Mouse (Mus musculus): Measurements from ENCODE around the gene Ggact. TPM values are rescaled to one million over a fixed set of nuclear protein-coding genes. Genes with fewer than 3 reads are reported as not detected.
A peak's percentile ranks its signal among the peaks of the same experiment; 100 is the strongest.

Ggact gene
- polyA plus RNA-seq, 1 experiment from 2014 or later, result 10.6 TPM

DNA sequence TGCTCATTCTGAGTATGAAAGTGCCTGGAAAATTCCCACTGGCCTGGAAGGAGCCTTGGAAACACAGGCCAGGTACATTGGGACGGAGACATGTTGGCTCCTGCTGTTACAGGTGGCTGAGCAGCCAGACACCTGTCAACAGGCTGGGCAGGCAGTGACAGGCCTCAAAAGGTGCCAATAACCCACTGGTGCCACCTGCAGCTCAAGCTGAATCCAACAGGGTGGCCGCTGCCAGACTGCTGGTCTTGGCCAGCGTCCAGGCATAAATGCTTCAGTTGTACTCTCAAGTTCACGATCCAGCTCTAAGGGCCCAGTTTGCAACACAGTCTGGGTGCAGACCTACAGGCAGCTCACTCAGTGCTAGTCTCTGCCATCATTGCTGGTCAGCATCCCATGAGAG is 10.7 kb downstream of the Ggact start:
- WGBS, result 66% methylated on average over 4 of the region's 4 CpGs
- peak; percentile 27; the same call in 1 of the 2 replicates for ATAC-seq (ENCODE audit: low FRiP score)

DNA sequence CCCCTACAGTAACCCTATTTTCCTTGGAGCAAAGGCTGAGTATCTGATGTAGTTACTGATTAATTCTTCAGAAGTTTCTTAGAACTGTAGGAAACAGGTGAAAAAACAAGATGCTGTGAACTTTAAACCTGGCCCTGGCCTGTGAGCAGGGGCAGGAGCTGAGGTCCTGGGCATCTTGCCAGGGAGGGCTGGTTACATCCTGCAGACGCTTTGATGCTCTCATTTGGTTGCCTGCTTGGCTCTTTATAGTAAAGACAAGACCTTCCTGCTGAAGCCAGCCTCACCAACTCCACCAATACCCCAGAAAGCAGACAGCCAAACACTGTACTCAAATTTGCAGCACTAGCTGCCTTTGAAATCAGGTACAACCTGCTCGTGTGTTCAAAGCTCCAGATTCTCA is 11.4 kb downstream of the Ggact start:
- no peak for ATAC-seq (ENCODE audit: low FRiP score)
- Histone ChIP-seq H3K4me1 (replicated peaks; ENCODE audit: control insufficient read depth, insufficient read depth, low read length) (0 out of 2 replicates have a peak, but pooled peaks cover 3% of the 10 kb centered on the region), H3K9ac (no peak overlapping the region), H3K4me3 (replicated peaks; ENCODE audit: low read length) (no peak overlapping the region), H3K27ac (peak overlapping the region; percentile 26; the same call in 1 of the 2 replicates), H3K4me2 (replicated peaks) (no peak overlapping the region), H3K27me3 (ENCODE audit: control insufficient read depth, insufficient read depth, low read length) (no peaks in the 10 kb centered on the region), H3K9me3 (ENCODE audit: control insufficient read depth, low read length) (peaks cover 5% of the 10 kb centered on the region), H3K36me3 (replicated peaks; ENCODE audit: control insufficient read depth, insufficient read depth) (no peaks in the 10 kb centered on the region)
- 68% methylated on average over 2 of the region's 2 CpGs for WGBS
- no peak for DNase-seq (ENCODE audit: low spot score)

More for the DNA sequence above, 10.7 kb downstream of the Ggact start:
- DNase-seq (ENCODE audit: low spot score), result no peak
- Histone ChIP-seq H3K9ac (no peak overlapping the region), H3K4me1 (replicated peaks; ENCODE audit: control insufficient read depth, insufficient read depth, low read length) (0 out of 2 replicates have a peak, but pooled peaks cover 3% of the 10 kb centered on the region), H3K27ac (peak overlapping the region; percentile 26; the same call in 1 of the 2 replicates), H3K36me3 (replicated peaks; ENCODE audit: control insufficient read depth, insufficient read depth) (no peaks in the 10 kb centered on the region), H3K27me3 (ENCODE audit: control insufficient read depth, insufficient read depth, low read length) (no peaks in the 10 kb centered on the region), H3K4me2 (replicated peaks) (no peak overlapping the region), H3K9me3 (ENCODE audit: control insufficient read depth, low read length) (peaks cover 11% of the 10 kb centered on the region), H3K4me3 (replicated peaks; ENCODE audit: low read length) (no peak overlapping the region)

DNA sequence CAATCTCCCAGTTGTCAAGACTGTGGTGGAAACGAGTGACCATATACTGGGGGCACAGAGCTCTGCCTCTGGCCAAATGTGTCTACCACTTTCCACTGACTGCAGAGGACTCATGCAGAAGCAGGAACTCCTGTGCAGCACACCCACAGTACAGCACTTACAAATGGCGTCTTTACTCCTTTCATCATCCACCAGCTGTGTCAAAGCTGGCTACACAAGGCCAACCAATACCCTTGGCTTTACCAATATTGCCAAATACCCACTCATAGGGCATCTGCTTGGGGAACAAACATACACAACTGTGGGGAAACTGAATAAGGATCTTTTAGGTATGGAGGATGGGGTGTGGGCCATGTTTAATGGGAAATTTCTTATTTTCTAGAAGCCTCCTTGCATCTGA is 11.8 kb downstream of the Ggact start:
- Histone ChIP-seq H3K4me1 (replicated peaks; ENCODE audit: control insufficient read depth, insufficient read depth, low read length) (0 out of 2 replicates have a peak, but pooled peaks cover 3% of the 10 kb centered on the region), H3K27me3 (ENCODE audit: control insufficient read depth, insufficient read depth, low read length) (no peaks in the 10 kb centered on the region), H3K27ac (0 out of 2 replicates have a peak overlapping the region, but pooled peaks have one; percentile 14), H3K9me3 (ENCODE audit: control insufficient read depth, low read length) (peaks cover under 1% of the 10 kb centered on the region; the same call in 1 of the 2 replicates), H3K4me2 (replicated peaks) (no peak overlapping the region), H3K9ac (no peak overlapping the region), H3K4me3 (replicated peaks; ENCODE audit: low read length) (no peak overlapping the region), H3K36me3 (replicated peaks; ENCODE audit: control insufficient read depth, insufficient read depth) (no peaks in the 10 kb centered on the region)
- WGBS, result 91% methylated on average over 2 of the region's 2 CpGs
- no peak for DNase-seq (ENCODE audit: low spot score)
- no peak for ATAC-seq (ENCODE audit: low FRiP score)

DNA sequence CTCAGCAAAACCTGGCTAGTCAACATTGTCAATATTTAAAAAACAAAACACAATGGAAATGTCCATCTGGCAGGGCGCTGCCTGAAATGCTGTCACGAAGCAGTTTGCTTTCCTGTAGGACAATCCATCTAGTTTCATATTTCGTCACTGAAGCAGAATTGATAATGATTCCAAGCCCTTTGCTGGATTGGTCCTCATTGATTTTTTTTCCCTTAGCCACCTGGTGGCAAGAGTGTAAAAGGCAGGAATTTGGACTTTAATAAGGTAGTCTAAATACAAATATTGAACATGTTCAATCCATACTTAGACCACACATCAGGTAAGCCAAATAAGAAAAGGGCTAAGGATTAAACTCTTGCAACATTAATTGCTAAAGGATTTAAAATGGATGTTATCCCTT is 12.4 kb downstream of the Ggact start:
- H3K27ac ChIP-seq, result no peak overlapping the region
- no peaks in the 10 kb centered on the region for H3K9me3 ChIP-seq (ENCODE audit: control insufficient read depth, low read length)
- 72% methylated on average over 3 of the region's 3 CpGs for WGBS
- ATAC-seq (ENCODE audit: low FRiP score), result no peak
- no peaks in the 10 kb centered on the region for H3K27me3 ChIP-seq (ENCODE audit: control insufficient read depth, insufficient read depth, low read length)
- no peak overlapping the region for H3K9ac ChIP-seq
- DNase-seq (ENCODE audit: low spot score), result no peak
- H3K4me1 ChIP-seq (replicated peaks; ENCODE audit: control insufficient read depth, insufficient read depth, low read length), result 0 out of 2 replicates have a peak, but pooled peaks cover 3% of the 10 kb centered on the region
- H3K4me3 ChIP-seq (replicated peaks; ENCODE audit: low read length), result no peak overlapping the region
- H3K4me2 ChIP-seq (replicated peaks), result no peak overlapping the region
- no peaks in the 10 kb centered on the region for H3K36me3 ChIP-seq (replicated peaks; ENCODE audit: control insufficient read depth, insufficient read depth)

DNA sequence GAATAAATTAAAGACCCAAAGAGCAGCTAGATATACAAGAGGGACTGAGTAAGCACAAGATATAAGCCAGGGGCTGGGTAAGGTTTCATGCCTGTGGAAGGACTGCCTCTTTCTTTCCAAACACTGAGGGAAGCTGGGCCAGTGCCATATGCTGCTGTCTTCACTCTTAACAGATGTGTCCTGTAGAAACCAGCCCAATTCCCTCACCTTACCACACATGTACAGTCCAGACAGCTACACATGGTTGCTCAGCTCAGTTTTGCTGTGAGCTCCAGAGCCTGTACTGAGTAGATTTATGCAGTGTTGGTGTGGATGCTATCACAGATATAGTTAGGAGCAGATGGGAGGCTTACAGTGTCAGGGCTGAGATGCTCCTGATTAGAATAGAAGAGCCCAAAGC is 12.9 kb downstream of the Ggact start:
- Histone ChIP-seq H3K27ac (no peak overlapping the region), H3K9ac (no peak overlapping the region), H3K36me3 (replicated peaks; ENCODE audit: control insufficient read depth, insufficient read depth) (no peaks in the 10 kb centered on the region), H3K27me3 (ENCODE audit: control insufficient read depth, insufficient read depth, low read length) (no peaks in the 10 kb centered on the region), H3K9me3 (ENCODE audit: control insufficient read depth, low read length) (no peaks in the 10 kb centered on the region), H3K4me2 (replicated peaks) (no peak overlapping the region), H3K4me1 (replicated peaks; ENCODE audit: control insufficient read depth, insufficient read depth, low read length) (0 out of 2 replicates have a peak, but pooled peaks cover 3% of the 10 kb centered on the region), H3K4me3 (replicated peaks; ENCODE audit: low read length) (no peak overlapping the region)
- no peak for ATAC-seq (ENCODE audit: low FRiP score)
- DNase-seq (ENCODE audit: low spot score), result no peak

DNA sequence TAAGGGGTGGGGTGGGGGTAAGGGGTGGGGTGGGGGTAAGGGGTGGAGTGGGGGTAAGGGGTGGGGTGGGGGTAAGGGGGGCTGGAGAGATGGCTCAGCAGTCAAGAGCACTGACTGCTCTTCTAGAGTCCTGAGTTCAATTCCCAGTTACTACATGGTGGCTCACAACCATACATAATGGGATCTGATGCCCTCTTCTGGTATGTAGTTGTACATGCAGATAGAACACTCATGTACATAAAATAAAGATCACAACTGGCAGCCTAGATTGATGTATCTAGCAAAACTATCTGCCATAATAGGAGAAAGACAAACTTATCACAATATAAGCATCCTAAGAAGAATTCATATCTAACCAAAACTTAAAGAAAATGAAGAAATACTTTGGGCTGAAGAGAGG is 15.0 kb downstream of the Ggact start:
- no peaks in the 10 kb centered on the region for H3K27me3 ChIP-seq (ENCODE audit: control insufficient read depth, insufficient read depth, low read length)
- no peak for ATAC-seq (ENCODE audit: low FRiP score)
- DNase-seq (ENCODE audit: low spot score), result no peak
- H3K4me3 ChIP-seq (replicated peaks; ENCODE audit: low read length), result no peak overlapping the region
- H3K4me2 ChIP-seq (replicated peaks), result no peak overlapping the region
- H3K27ac ChIP-seq, result no peak overlapping the region
- H3K9ac ChIP-seq, result no peak overlapping the region
- H3K36me3 ChIP-seq (replicated peaks; ENCODE audit: control insufficient read depth, insufficient read depth), result no peaks in the 10 kb centered on the region
- no peaks in the 10 kb centered on the region for H3K9me3 ChIP-seq (ENCODE audit: control insufficient read depth, low read length)
- 0 out of 2 replicates have a peak, but pooled peaks cover 3% of the 10 kb centered on the region for H3K4me1 ChIP-seq (replicated peaks; ENCODE audit: control insufficient read depth, insufficient read depth, low read length)

DNA sequence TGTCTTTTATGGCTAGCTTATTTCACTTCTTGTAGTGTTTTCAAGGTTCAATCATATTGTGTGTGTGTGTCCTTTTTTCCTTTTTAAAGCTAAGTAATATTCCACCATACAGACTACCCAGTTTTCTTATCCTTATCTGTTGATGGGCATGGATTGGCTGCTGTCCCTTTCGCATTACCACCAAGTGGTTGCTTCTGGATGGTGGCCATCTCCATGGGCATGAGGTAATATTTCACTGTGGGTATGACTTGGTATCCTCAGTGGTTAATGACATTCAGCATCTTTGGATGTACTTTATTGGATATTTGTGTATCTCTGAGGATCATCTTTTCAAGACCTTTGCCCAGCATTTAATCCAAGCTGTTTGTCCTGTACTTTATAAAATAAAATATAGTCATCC is 17.5 kb downstream of the Ggact start:
- Histone ChIP-seq H3K4me2 (replicated peaks) (no peak overlapping the region), H3K4me3 (replicated peaks; ENCODE audit: low read length) (no peak overlapping the region), H3K27me3 (ENCODE audit: control insufficient read depth, insufficient read depth, low read length) (no peaks in the 10 kb centered on the region), H3K9ac (no peak overlapping the region), H3K27ac (no peak overlapping the region), H3K4me1 (replicated peaks; ENCODE audit: control insufficient read depth, insufficient read depth, low read length) (no peaks in the 10 kb centered on the region), H3K9me3 (ENCODE audit: control insufficient read depth, low read length) (no peaks in the 10 kb centered on the region), H3K36me3 (replicated peaks; ENCODE audit: control insufficient read depth, insufficient read depth) (no peaks in the 10 kb centered on the region; the same call in 1 of the 2 replicates)
- 97% methylated on average over 1 of the region's 1 CpGs for WGBS
- DNase-seq (ENCODE audit: low spot score), result no peak
- ATAC-seq (ENCODE audit: low FRiP score), result no peak

DNA sequence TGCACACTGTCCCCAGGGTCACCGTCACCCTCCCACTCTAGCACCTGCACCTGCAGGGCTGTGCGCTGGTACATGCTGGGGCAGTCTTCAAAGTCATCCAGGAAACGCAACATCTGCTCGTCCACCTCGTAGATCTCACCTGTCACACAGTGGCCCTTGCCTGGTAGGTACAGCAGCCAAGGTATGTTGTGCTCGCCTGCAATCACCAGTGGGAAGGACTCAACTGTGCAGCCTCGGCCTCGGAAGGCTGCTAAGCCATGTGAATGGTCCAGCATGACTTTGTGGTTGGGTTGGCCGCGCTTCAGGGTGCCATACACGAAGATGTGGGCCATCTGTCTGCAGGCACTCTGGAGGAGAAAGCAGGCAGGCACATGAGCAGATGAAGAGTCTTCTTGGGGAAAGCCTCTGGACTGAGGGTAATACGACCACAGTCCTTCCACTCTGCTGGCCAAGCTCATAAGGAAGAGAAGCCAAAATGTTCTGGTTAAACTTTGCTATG is 22.0 kb downstream of the Ggact start:
- 94% methylated on average over 12 of the region's 12 CpGs for WGBS
- H3K4me2 ChIP-seq (replicated peaks), result no peak overlapping the region
- no peak overlapping the region for H3K4me3 ChIP-seq (replicated peaks; ENCODE audit: low read length)
- DNase-seq (ENCODE audit: low spot score) (no peak), ATAC-seq (ENCODE audit: low FRiP score) (no peak)
- no peaks in the 10 kb centered on the region; the same call in 1 of the 2 replicates for H3K36me3 ChIP-seq (replicated peaks; ENCODE audit: control insufficient read depth, insufficient read depth)
- H3K9ac ChIP-seq, result no peak overlapping the region
- H3K27me3 ChIP-seq (ENCODE audit: control insufficient read depth, insufficient read depth, low read length), result no peaks in the 10 kb centered on the region
- no peaks in the 10 kb centered on the region for H3K4me1 ChIP-seq (replicated peaks; ENCODE audit: control insufficient read depth, insufficient read depth, low read length)
- H3K27ac ChIP-seq, result no peak overlapping the region
- no peaks in the 10 kb centered on the region for H3K9me3 ChIP-seq (ENCODE audit: control insufficient read depth, low read length)

DNA sequence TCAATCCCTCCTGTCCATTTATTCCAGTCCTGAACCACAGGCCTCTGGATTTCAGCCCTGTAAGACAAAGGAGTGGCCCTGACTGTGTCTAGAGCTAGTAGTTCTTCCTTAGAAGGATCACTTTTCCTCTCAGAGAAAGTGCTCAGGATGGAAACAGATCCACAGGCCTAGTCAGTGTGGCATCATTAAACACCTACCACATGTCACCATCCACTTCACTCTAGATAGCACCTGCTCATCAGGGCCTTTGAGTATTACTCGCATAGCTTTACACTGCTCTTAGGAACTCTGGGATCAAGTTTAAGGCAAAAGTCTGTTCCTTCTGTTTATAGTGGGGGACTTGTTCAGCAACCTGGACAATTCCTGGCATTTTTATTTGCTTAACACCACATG is 25.1 kb downstream of the Ggact start:
- no peak for DNase-seq (ENCODE audit: low spot score)
- H3K27me3 ChIP-seq (ENCODE audit: control insufficient read depth, insufficient read depth, low read length), result no peaks in the 10 kb centered on the region
- no peak overlapping the region for H3K4me3 ChIP-seq (replicated peaks; ENCODE audit: low read length)
- no peak overlapping the region for H3K9ac ChIP-seq
- no peak overlapping the region for H3K27ac ChIP-seq
- H3K4me1 ChIP-seq (replicated peaks; ENCODE audit: control insufficient read depth, insufficient read depth, low read length), result peaks cover 17% of the 10 kb centered on the region; the same call in 1 of the 2 replicates
- H3K4me2 ChIP-seq (replicated peaks), result no peak overlapping the region
- H3K9me3 ChIP-seq (ENCODE audit: control insufficient read depth, low read length), result no peaks in the 10 kb centered on the region
- WGBS, result 90% methylated on average over 1 of the region's 1 CpGs
- ATAC-seq (ENCODE audit: low FRiP score), result no peak
- no peaks in the 10 kb centered on the region; the same call in 1 of the 2 replicates for H3K36me3 ChIP-seq (replicated peaks; ENCODE audit: control insufficient read depth, insufficient read depth)

Data from hindbrain, embryonic 14.5 days (tissue).